Mouse (Mus musculus) adrenal gland, postnatal 14 days (tissue): ENCODE results near the gene Atp8b5. TPM values are rescaled to one million over a fixed set of nuclear protein-coding genes. Genes with fewer than 3 reads are reported as not detected.
A peak's percentile ranks its signal among the peaks of the same experiment; 100 is the strongest.

Experiments used
- DNase-seq: peaks from one replicate; pipeline ENCODE4 v3.0.0; 2021; ENCODE audit warnings: mixed read lengths
- total RNA-seq: library from RNA; stranded (reverse); gene quantifications from 2 replicates; pipeline ENCODE4 v1.2.3, GENCODE M21; 2021

Gene Atp8b5
- total RNA-seq, 1 experiment from 2014 or later, result 0.67 TPM

DNA sequence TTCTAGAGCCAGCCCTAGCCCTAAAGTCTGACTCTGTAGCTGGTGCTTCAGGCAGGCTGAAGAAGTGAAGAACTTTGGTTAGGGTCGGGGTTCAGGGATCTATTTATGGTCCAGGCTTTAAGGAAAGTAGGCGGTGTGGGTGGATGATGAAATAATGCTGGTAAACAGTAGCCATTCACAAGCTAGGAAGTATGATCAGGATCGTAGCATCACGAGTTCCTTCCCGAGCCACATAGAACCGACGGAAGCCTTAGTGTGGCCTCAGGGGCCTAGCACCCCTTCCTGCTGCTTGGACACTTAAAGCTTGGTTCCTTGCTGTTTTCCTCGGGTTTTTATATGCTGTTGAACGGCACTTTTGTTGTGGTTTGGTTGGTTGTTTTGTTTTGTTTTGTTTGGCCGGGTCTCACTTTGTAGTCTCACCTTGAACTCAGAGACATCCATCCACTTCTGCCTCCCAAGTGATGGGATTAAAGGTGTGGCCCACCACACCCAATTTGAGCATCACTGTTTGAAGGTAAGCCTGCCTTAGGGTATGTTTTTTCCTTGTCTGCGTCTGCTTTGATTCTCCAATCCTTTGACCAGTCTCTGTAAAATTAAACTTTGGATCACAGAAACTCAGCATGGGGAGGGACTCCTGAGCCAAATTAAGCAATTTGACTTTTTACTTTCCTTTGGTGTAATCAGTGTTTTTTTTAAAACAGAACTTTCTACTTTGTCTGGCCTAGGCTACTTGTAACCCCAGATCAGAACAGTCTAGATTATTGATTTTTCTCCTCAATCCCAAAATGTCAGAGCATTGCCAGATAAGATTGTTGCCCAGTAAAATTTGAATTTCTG is 116.5 kb downstream of the Atp8b5 start:
- DNase-seq, result no peak

DNA sequence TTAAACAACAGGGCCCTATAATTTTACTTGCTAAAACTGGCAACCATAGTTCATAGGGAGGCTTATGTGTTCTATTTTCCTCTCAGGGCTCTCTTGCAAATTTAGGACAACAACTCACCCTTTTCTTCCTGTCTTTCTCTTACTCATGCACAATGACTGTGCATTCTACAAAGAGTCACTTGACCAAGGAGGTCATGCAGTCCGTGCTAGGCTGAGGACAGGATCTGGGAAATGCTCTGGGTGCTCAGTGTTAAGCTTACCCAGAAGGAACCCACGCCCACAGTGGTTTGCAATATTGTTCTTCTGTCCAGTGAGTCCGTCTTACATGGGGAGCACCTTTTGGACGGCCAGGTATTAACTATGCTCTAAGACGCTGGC is 117.1 kb downstream of the Atp8b5 start:
- no peak for DNase-seq

DNA sequence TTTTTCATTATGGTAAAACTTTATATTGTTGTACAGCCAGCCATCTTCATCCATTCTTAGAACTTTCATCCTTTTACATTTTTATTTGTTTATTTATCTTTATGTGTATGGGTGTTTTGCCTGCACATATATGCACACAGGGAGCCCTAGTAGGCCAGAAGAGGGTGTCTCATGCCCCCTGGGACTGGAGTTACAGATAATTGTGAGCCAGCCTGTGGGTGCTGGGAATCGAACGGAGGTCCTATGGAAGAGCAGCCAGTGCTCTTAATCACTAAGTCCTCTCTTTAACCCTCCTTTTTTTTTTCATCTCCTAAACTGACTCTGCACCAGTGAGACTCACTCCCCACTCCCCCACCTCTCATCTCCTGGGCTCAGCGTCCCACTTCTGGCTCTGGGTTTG is 117.6 kb downstream of the Atp8b5 start:
- no peak for DNase-seq

DNA sequence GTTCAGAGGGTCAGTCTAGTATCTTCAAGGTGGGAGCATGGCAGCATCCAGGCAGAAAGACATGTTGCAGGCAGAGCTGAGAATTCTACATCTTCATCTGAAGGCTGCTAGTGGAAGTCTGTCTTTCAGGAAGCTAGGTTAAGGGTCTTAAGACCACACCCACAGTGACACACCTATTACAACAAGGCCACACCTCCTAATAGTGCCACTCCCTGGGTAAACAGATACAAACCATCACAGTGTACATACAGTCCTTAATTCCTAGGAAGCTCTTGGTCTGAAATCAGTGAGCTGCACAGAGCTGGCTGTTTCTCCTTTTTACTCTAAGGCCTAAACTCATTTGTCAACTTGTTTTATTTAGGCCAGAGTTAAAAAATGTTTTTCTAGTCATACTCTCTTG is 120.0 kb downstream of the Atp8b5 start:
- no peak for DNase-seq

DNA sequence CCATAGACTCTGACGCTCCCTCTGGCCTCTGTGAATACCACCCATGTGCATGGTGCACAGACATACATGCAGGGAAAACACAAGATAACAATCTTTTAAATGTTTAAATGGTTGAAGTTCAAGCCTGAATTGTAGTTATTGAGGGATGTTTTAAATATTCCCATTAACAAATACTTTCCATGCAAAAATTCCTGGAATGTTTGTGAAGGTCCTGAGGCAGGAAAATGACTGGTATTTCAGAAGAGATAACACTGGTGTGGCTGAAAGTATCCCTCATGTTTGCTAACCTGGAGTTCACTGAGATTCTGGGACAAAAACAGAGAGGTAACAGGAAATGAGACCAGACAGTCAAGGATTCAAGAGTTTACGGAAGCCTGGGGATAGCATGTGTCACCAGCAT is 122.4 kb downstream of the Atp8b5 start:
- no peak for DNase-seq

DNA sequence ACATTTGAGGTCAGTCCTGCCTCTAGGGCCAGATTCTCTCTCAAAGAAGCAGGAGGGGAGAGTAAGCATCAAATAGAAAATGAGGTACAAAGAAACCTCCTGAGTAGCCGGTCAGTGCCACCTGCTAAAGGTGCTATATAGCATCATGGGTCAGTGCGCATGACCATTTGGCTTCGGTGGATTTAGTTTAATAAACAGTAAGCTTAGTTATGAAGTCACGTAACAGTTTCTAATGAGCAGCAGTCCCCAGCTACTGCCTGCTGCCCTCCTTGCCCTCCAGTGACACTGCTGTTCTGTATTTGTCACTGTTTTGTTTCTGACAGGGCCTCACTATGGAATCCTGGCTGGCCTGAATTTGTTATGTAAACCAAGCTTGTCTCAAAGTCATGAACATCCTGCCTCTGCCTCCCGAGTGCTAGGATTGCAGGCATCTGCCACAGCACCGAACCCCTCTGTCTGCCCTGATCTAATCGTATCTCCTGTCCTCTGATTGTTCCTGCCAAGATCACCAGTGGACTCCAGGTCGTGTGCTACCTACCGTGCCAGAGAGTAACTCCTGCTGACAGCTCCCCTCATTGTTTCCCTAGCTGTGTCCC is 123.0 kb downstream of the Atp8b5 start:
- DNase-seq, result no peak

DNA sequence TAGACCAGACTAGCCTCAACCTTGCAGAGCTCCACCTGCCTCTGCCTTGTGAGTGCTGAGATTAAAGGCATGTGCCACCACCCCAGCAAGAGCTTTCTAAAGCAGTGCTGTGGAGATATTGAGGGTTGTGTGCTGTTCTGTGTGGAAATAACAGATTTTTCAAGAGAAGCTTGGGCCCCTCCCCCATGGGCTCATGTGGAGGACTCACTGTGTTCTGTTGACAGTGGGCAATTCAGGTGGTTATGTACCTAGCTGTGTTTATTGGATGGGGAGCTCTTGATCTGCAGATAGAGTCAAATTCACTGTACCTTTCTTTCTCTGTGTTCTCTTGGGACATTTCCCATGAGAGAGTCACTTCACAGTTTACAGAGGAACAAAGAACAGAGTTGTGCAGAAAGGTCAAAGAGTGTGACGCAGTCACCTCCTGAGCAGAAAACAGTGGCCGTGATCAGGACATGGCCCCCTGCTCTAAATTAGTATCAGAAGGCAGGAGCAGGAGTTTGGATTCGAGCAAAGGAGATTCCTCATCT is 124.6 kb downstream of the Atp8b5 start:
- DNase-seq, result no peak

DNA sequence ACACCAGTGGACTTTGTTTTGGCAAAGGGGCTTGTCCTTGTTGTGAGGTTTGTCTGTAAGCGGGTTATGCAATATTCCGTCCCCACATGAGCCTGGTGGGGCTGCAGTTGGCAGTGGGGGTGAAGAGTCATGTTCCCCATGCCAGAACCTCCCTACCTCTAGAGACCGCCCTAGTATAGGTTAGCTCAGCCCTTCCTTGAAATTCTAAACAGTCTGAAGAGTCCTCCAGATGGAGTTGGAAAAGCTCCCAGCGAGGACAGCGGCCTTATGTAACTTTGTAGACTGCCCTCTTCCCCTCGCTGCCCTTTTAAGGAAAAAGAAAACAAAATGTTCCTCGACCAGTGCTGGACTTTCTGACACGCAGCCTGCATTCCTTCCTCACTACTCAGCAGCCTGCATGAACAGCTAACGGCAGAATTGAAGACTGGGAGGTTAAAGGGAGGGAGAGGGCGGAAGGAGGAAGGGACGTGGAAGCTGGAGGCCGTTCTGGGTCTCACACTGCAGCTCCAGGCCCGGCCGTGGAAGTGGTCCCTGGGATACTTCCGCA is 127.5 kb downstream of the Atp8b5 start:
- peak; percentile 80 for DNase-seq

DNA sequence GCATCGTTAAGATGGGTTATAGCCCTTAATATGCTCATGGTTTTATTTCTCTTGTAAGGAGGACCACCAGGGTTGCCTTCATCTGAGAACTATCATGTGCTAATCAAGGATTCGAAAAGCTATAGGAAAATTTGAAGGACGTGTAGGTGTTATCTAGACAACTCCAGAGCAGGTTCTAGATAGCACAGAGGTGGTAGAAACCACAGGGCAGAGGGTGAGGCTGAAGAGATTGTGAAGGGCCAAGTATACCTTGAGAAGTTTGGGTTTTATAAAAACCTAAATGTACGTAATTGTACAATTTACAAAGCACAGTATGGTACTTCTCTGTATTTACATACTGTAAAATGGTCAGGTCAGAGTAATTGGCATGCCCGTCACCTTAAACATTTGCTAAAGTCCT is 128.2 kb downstream of the Atp8b5 start:
- DNase-seq, result no peak

DNA sequence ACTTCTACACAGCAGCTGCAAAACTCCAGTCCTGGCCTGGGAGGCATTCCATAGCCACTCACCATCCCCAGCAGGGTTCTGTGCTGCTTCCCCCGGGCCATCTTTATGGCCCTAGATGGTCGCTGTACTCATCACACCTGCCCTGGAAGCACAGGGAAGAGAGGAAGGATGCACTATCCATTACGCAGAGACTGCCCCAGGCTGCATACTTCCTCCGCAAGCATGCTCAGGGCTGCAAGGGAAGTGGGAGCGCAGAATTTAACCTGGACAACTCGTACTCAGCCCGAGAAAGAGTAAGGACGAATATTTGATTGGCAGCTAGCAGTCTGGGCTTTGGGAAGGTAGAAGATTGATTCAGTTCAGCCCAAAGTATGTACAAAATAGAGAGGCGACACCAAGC is 128.9 kb downstream of the Atp8b5 start:
- DNase-seq, result no peak

DNA sequence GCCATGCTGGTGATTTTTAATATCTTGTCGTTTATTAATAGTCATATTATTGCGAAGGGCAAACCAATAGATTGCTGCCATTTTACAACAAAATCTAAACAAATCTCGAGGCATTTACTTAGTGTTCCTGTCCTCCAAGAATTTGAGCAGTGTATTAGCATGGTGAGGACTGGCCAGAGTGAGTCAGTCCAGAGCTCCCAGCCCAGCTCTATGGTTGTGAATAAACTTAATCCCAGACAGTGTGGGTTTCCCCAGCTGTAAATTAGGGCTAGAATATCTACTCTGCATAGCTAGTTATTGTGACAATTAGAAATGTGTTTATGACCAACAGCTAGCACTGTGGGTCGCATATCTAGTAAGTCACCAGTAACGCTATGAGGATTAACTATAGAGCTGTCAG is 129.4 kb downstream of the Atp8b5 start:
- DNase-seq, result no peak

DNA sequence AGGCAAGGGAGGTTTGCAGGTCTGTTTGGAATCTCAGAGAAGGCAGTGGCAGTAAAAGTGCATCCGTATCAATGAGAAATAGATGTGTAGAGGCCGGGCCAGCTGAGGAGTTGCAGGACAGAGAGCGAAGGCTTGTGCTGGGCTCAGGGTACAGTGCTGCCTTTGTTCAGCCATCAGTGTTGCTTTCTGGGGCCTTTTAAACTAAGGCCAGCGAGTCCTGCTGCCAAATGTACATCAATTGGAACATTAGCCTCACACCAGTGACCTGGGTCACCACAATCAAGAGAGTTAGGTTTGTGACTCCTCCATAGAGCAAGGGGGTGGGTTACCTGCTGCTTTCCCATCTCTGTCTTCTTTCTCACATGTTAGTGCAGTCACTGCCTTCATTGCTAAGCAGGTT is 131.1 kb downstream of the Atp8b5 start:
- DNase-seq, result no peak

DNA sequence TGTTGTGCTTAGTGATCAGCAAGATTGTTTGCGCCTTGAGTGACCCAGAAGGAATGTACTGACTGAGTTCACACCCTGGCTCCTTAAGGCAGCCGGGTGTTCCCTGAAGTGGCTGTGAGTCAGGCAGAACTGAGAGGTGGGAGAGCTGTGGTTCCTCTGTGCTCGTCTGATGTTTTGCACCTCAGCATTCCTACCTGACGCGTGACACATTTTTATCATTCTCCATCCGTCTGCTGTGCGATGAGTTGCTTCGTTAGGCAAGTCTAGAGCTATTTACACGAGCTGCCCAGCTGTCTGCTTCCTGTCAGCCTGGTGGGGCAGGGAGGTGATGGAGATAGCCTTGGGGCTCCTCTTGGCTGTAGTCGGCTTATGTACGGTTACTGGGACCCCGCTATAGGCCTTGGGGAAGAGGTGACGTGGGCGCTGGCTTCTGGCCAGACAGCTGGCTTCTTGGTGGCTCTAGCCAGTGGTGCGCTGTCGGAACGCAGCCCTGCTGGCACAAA is 131.9 kb downstream of the Atp8b5 start:
- DNase-seq, result peak; percentile 86

DNA sequence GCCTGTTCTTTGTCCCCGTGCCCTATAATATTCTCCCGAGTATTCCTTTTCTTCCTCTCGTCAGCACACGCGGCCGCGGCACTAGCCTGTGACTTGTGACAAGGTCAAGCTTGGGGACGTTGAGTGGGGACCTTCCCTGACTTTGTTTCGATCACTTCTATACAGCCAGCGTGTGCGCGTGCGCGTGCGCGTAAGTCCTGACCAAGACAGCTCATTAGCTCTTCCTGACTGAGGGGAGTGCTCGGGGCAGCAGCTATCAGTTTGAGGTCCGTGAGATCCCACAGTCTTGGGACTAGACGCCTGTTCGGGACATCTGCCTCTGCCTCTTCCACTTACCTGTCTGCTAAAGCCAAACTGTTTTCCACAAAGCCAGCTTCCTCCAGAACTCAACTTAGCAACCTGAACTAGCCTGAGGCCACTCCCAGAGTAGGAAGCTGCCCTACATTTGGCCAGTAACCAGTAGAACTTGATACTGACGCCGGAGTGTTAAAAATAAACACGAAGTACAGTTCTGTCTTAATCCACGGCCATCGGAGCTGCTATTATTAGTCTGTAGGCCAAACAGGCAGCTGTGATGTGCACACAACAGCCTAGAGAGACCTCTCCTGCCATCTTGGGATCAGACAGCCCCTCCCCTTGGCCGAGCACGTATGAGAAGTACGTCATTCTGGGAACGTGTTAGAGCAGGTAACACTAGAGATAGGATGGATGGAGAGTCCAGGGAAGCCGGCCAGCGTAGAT is 132.6 kb downstream of the Atp8b5 start:
- no peak for DNase-seq

DNA sequence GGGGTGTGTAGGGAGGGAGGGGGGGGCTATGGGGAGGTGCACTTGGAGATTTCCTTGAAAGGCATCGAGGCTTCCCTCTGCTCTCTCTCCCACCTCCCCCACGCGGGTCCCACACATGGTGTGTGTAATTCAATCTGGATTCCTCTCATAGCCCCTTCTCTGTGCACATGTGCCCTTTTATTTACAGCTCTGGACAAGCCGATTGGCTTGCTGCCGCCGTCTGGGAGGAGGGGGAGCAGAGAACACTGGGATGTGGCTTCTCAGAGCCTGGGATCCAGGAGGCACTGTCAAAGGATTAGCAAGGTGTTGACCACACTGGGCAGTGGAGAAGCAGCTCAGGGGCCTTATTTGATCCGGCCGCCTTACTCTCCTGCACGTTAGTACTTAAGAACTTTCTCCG is 134.0 kb downstream of the Atp8b5 start:
- no peak for DNase-seq

DNA sequence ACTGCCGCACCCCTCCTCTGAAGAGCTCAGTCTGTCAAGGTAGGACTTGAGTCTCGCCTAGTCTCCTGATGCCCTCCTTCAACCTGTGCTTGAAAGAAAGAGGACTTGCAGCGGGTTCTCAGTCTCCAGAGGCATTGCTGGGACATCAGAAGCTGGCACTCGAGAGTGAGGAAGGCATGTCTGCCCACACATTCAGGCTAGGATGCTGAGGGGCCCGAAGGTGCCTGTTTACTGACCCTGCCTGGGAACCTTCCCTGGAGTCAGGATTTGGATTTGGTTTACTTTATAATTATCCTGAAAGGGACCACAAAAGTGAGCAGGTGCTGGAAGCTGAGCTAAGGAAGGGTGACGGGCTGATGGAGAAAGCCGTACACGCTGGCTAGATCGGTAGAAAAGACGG is 134.5 kb downstream of the Atp8b5 start:
- no peak for DNase-seq

DNA sequence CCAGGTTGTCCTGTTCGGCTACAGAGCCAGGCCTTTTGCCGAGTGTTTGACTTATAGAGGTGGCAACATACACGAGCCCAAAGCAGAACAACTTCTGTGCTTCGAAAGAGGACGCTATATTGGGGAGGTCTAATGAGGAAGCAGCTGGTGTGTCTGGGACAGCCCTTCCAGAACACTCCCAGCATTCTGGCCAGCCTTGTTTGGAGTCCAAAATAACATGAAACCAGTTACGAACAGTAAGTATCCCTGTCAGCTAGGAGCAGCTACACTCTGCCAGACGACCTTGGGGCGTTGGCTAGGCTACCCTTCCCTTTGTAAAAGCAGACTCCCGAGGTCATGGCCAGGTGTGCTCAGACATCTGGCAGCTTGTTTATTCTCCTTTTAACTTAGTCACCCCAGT is 135.3 kb downstream of the Atp8b5 start:
- DNase-seq, result peak; percentile 69

DNA sequence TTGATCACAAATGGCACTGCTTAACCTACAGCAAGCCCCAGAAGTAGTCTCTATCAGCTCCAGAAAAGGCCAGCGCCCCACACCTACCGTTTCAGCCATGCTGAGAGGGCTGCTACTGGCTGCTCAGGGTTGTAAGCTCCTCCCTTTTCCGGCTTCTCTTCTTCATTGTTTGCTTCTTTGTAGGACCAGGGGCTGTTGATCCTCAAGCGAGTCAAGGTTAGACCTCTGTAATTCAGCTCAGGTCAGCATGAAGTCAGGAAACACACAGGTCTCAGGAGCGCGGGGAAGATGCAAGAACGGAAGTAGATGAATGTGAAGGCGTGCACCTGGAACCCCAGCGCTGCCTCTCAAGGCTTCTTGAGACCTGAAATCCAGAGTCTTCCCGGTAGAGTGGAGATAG is 137.7 kb downstream of the Atp8b5 start:
- no peak for DNase-seq

DNA sequence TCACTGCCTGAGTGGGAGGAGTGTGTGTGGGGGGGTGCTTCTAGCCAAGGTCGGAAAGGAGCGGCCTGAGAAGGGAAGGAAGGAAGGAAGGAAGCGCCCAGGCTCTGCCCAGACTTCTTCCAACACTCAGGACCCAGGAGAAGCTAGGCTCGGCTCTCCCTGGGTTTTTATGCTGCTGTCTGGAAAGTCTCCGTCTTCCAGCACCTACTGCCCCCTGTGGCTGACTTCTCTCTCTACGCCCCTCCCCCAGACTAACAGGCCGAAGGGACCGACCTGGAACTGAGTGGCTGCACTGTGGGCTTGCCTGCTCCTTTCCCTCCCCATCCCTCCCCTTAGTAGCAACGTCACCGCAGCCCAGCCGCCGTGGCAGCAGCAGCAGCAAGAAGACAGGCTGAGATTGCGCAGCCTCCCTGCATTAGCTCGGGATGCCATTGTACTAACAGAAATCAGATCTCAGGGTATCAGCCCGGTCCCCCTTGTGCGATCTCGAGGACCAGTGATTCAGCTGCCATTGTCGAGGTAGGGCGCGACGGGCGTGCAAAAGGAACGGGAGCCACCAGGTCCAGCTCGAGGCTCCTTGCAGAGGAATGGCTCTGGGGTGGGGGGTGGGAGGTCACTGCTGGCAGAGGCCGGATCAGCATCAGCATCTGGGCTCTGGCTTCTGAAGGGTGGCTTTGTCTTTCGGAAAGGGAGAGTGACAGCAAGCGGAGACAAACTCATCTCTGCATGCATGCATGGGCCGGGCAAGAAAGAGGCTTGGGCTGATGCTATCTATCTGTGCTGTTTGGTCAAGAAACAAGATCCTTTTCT is 139.4 kb downstream of the Atp8b5 start:
- DNase-seq, result peak; percentile 90

DNA sequence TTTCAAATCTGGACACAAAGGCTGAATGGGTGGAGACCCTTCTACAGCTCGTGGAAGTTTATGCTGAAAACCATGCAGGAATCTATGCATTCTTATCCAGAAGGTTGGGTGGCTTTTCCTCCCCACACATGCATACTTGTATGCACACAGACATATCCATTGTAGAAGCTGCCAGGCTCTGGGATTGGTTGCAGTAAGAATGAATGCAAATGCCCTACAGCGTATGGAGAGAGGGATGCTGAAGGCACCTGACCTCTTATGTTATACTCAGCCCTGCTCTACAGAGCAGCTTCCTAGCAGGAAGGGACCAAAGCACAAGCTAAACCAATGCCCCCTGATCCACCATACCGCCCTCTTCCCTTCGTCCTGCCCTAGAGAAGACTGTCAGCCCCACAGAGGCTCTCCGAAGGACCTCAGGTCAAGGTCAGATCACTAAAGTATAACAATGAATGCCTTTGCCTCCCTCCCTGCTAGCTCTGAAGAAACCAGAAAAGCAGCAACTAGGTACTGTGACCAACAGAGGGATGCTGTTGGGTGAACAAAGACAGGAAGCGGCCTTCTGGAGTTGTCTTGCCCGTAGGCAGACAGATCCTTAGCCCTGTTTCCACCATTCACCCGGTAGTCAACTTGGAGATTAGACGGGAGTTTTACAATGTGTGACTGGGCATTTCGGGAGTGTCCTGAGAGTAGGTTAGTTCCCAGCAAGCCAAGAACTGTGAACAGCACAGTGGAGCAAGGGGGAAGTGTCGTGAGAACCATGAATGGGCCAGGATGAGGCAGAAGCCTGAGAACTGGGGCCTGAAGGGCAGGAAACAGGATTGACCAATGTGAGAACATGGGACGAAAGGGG is 140.3 kb downstream of the Atp8b5 start:
- DNase-seq, result no peak

DNA sequence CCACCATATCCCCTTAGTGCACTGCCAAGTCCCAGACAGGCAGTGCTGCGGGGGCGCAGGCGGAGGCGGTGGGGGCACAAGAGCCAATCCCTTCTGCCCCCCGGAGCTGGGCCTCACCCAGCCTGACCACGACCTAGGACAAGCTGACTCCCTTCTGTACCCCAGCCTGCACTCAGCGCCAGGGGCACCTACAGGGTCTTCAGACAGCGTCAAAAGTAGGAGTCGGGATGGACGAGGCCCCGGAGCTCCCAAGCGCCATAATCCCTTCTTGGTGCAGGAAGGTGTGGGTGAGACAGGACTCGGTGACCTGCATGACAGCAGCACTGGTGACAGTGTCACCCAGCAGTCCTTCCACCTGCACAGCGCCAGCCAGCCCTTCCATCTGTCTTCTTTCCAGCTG is 147.8 kb downstream of the Atp8b5 start:
- DNase-seq, result no peak
